Mouse (Mus musculus): ENCODE results near the gene H2afv. TPM values are rescaled to one million over a fixed set of nuclear protein-coding genes. Genes with fewer than 3 reads are reported as not detected.
"Not testable (repeated sequence)": the region's sequence is repeated elsewhere in the genome, so short reads cannot be mapped to it uniquely, and the experiment has no call there.

H2afv gene
- polyA plus RNA-seq, 1 experiment from 2014 or later, result 581 TPM

DNA sequence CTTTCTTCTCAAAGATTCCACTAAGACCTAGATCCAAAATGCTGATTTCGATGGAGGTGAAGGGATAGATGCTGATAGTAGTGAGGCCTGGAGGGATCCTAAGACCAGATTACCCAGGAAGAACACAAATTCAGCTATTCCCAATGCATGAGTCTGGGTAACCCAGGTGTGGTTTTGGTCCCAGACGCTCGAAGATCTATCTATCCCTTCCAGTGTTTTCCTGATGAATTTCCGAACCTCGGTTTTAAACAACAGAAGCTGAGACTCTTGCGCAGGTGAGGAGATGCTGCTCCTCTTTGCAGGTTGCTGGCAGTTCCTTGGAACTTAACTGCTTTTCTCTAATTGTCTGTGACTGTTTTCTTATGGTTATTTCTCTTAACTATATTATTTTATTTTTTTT is 30.1 kb upstream of the H2afv start:
- 17% methylated on average over 6 of the region's 6 CpGs for WGBS

DNA sequence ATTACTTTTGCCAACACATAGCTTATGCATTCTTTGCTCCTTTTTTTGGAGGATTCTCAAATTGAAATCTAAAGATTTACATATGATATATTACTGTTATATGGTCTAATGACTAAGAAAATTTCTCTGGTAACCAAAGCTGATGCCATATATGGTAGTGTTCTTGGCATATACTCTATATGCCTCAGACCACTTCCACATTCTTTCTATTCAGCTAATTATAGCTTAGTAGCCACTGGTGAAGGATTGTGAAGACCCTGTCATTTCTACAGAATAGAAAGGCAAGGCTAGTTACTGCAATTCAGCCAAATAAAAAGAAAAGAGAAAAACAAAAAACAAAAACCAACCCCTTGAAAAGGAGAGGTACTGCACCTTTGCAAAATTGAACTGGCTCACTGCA is 27.8 kb upstream of the H2afv start:
- H3K9me3 ChIP-seq (ENCODE audit: control insufficient read depth, low read length), result no peaks in the 10 kb centered on the region
- peak overlapping the region; percentile 92 for H3K27ac ChIP-seq (ENCODE audit: low read length)
- peak overlapping the region; percentile 53 for H3K4me3 ChIP-seq (ENCODE audit: low read length)
- peak; percentile 39; the same call in 1 of the 2 replicates for ATAC-seq (ENCODE audit: low read depth)
- peak overlapping the region; percentile 57 for H3K9ac ChIP-seq (ENCODE audit: low read length)
- peaks cover 37% of the 10 kb centered on the region for H3K4me1 ChIP-seq (replicated peaks; ENCODE audit: control insufficient read depth, insufficient read depth, low read length)
- peak overlapping the region; percentile 78 for H3K4me2 ChIP-seq (ENCODE audit: low read depth, low read length)
- no peaks in the 10 kb centered on the region for H3K27me3 ChIP-seq (ENCODE audit: control insufficient read depth, insufficient read depth, low read depth, low read length)
- H3K36me3 ChIP-seq (ENCODE audit: control insufficient read depth, insufficient read depth, low read length), result no peaks in the 10 kb centered on the region; the same call in 1 of the 2 replicates

More for the DNA sequence above, 30.1 kb upstream of the H2afv start:
- Histone ChIP-seq H3K36me3 (ENCODE audit: control insufficient read depth, insufficient read depth, low read length) (no peaks in the 10 kb centered on the region; the same call in 1 of the 2 replicates), H3K9me3 (ENCODE audit: control insufficient read depth, low read length) (no peaks in the 10 kb centered on the region), H3K4me3 (ENCODE audit: low read length) (peak overlapping the region; percentile 76), H3K9ac (ENCODE audit: low read length) (peak overlapping the region; percentile 93), H3K4me2 (ENCODE audit: low read depth, low read length) (peak overlapping the region; percentile 76), H3K27ac (ENCODE audit: low read length) (no peak overlapping the region; the same call in 1 of the 2 replicates), H3K27me3 (ENCODE audit: control insufficient read depth, insufficient read depth, low read depth, low read length) (no peaks in the 10 kb centered on the region), H3K4me1 (replicated peaks; ENCODE audit: control insufficient read depth, insufficient read depth, low read length) (peaks cover 30% of the 10 kb centered on the region)
- no peak for ATAC-seq (ENCODE audit: low read depth)

GRCm38 (mm10) chr11:6471493-6471892 is 27.2 kb upstream of the H2afv start:
- Histone ChIP-seq H3K4me2 (ENCODE audit: low read depth, low read length) (peak overlapping the region; percentile 78), H3K9ac (ENCODE audit: low read length) (peak overlapping the region; percentile 57), H3K4me1 (replicated peaks; ENCODE audit: control insufficient read depth, insufficient read depth, low read length) (peaks cover 37% of the 10 kb centered on the region), H3K27me3 (ENCODE audit: control insufficient read depth, insufficient read depth, low read depth, low read length) (no peaks in the 10 kb centered on the region), H3K9me3 (ENCODE audit: control insufficient read depth, low read length) (no peaks in the 10 kb centered on the region), H3K27ac (ENCODE audit: low read length) (peak overlapping the region; percentile 92), H3K36me3 (ENCODE audit: control insufficient read depth, insufficient read depth, low read length) (peaks cover under 1% of the 10 kb centered on the region), H3K4me3 (ENCODE audit: low read length) (peak overlapping the region; percentile 48)
- ATAC-seq (ENCODE audit: low read depth), result no peak
- WGBS, result 2% methylated on average over 1 of the region's 1 CpGs

- 43% methylated on average over 2 of the region's 2 CpGs for WGBS
- H3K4me2 ChIP-seq (ENCODE audit: low read depth, low read length), result peak overlapping the region; percentile 78
- H3K4me3 ChIP-seq (ENCODE audit: low read length), result peak overlapping the region; percentile 39
- H3K27ac ChIP-seq (ENCODE audit: low read length), result peak overlapping the region; percentile 49; the same call in 1 of the 2 replicates
- ATAC-seq (ENCODE audit: low read depth), result no peak
- H3K9ac ChIP-seq (ENCODE audit: low read length), result peak overlapping the region; percentile 55
- peaks cover 5% of the 10 kb centered on the region for H3K36me3 ChIP-seq (ENCODE audit: control insufficient read depth, insufficient read depth, low read length)
- no peaks in the 10 kb centered on the region for H3K27me3 ChIP-seq (ENCODE audit: control insufficient read depth, insufficient read depth, low read depth, low read length)
- no peaks in the 10 kb centered on the region for H3K9me3 ChIP-seq (ENCODE audit: control insufficient read depth, low read length)
- H3K4me1 ChIP-seq (replicated peaks; ENCODE audit: control insufficient read depth, insufficient read depth, low read length), result peaks cover 37% of the 10 kb centered on the region
Observed at GRCm38 (mm10) chr11:6471054-6471453, 26.8 kb upstream of the H2afv start.

GRCm38 (mm10) chr11:6468541-6468940 is 24.3 kb upstream of the H2afv start:
- Histone ChIP-seq H3K36me3 (ENCODE audit: control insufficient read depth, insufficient read depth, low read length) (peaks cover 9% of the 10 kb centered on the region), H3K27me3 (ENCODE audit: control insufficient read depth, insufficient read depth, low read depth, low read length) (no peaks in the 10 kb centered on the region), H3K9ac (ENCODE audit: low read length) (no peak overlapping the region), H3K9me3 (ENCODE audit: control insufficient read depth, low read length) (no peaks in the 10 kb centered on the region), H3K4me1 (replicated peaks; ENCODE audit: control insufficient read depth, insufficient read depth, low read length) (peaks cover 29% of the 10 kb centered on the region), H3K27ac (ENCODE audit: low read length) (no peak overlapping the region), H3K4me3 (ENCODE audit: low read length) (no peak overlapping the region), H3K4me2 (ENCODE audit: low read depth, low read length) (no peak overlapping the region)
- 47% methylated on average over 2 of the region's 2 CpGs for WGBS
- ATAC-seq (ENCODE audit: low read depth), result no peak

DNA sequence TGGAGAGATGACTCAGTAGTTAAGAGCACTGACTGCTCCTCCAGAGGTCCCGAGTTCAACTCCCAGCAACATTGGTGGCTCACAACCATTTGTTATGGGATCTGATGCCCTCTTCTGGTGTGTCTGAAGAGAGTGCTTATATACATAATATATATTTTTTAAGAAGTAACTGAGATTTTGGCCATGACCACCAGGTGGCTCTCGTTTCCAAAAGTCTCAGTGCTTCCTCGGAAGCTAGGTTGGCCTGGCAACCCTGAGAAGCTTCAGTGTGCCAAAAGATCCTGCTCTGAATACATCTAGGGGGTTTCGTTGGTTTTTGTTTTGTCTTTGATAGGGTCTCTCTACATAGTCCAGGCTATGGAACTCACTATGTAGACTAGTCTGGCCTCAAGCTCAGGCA is 20.9 kb upstream of the H2afv start:
- Histone ChIP-seq H3K9me3 (ENCODE audit: control insufficient read depth, low read length) (no peaks in the 10 kb centered on the region), H3K4me1 (replicated peaks; ENCODE audit: control insufficient read depth, insufficient read depth, low read length) (peaks cover 9% of the 10 kb centered on the region), H3K36me3 (ENCODE audit: control insufficient read depth, insufficient read depth, low read length) (peaks cover 9% of the 10 kb centered on the region), H3K9ac (ENCODE audit: low read length) (no peak overlapping the region), H3K27me3 (ENCODE audit: control insufficient read depth, insufficient read depth, low read depth, low read length) (no peaks in the 10 kb centered on the region), H3K4me2 (ENCODE audit: low read depth, low read length) (no peak overlapping the region), H3K4me3 (ENCODE audit: low read length) (no peak overlapping the region), H3K27ac (ENCODE audit: low read length) (no peak overlapping the region)
- ATAC-seq (ENCODE audit: low read depth), result peak; percentile 43
- 20% methylated on average over 4 of the region's 4 CpGs for WGBS

- Histone ChIP-seq H3K4me3 (ENCODE audit: low read length) (no peak overlapping the region), H3K27me3 (ENCODE audit: control insufficient read depth, insufficient read depth, low read depth, low read length) (no peaks in the 10 kb centered on the region), H3K36me3 (ENCODE audit: control insufficient read depth, insufficient read depth, low read length) (peaks cover 9% of the 10 kb centered on the region), H3K27ac (ENCODE audit: low read length) (no peak overlapping the region), H3K9me3 (ENCODE audit: control insufficient read depth, low read length) (no peaks in the 10 kb centered on the region), H3K4me1 (replicated peaks; ENCODE audit: control insufficient read depth, insufficient read depth, low read length) (peaks cover 3% of the 10 kb centered on the region), H3K4me2 (ENCODE audit: low read depth, low read length) (no peak overlapping the region), H3K9ac (ENCODE audit: low read length) (no peak overlapping the region)
- ATAC-seq (ENCODE audit: low read depth), result no peak
- WGBS, result 84% methylated on average over 6 of the region's 6 CpGs
Observed at GRCm38 (mm10) chr11:6463159-6463837, 19.1 kb upstream of the H2afv start.

GRCm38 (mm10) chr11:6456083-6456482 is 11.8 kb upstream of the H2afv start:
- no peak overlapping the region for H3K4me3 ChIP-seq (ENCODE audit: low read length)
- 72% methylated on average over 6 of the region's 6 CpGs for WGBS
- no peak overlapping the region for H3K27ac ChIP-seq (ENCODE audit: low read length)
- H3K27me3 ChIP-seq (ENCODE audit: control insufficient read depth, insufficient read depth, low read depth, low read length), result no peaks in the 10 kb centered on the region
- H3K4me1 ChIP-seq (replicated peaks; ENCODE audit: control insufficient read depth, insufficient read depth, low read length), result no peaks in the 10 kb centered on the region
- H3K9ac ChIP-seq (ENCODE audit: low read length), result no peak overlapping the region
- H3K9me3 ChIP-seq (ENCODE audit: control insufficient read depth, low read length), result no peaks in the 10 kb centered on the region
- no peak overlapping the region for H3K4me2 ChIP-seq (ENCODE audit: low read depth, low read length)
- ATAC-seq (ENCODE audit: low read depth), result no peak
- H3K36me3 ChIP-seq (ENCODE audit: control insufficient read depth, insufficient read depth, low read length), result no peaks in the 10 kb centered on the region

DNA sequence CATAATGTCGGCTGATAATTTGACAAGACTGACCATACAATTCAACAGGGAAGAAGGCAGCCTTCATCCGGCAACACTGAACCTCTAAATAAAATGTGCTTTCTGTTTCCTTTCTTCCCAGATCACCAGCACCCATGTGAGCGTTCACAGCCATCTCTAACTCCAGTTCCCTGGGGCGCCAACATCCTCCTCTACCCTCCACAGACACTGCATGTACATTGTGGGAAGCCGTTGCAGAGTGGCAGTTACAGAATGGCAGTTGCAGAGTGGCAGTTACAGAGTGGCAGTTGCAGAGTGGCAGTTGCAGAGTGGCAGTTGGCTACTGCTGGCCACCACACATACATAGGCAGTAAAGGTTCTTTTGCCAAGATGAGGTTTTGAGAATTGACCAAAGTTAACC is 3.9 kb upstream of the H2afv start:
- not testable (repeated sequence) for H3K4me2 ChIP-seq (ENCODE audit: low read depth, low read length); ATAC-seq (ENCODE audit: low read depth); H3K9ac ChIP-seq (ENCODE audit: low read length); H3K27ac ChIP-seq (ENCODE audit: low read length); H3K27me3 ChIP-seq (ENCODE audit: control insufficient read depth, insufficient read depth, low read depth, low read length); H3K9me3 ChIP-seq (ENCODE audit: control insufficient read depth, low read length); H3K4me1 ChIP-seq (replicated peaks; ENCODE audit: control insufficient read depth, insufficient read depth, low read length); H3K4me3 ChIP-seq (ENCODE audit: low read length); H3K36me3 ChIP-seq (ENCODE audit: control insufficient read depth, insufficient read depth, low read length)
- WGBS, result 91% methylated on average over 5 of the region's 5 CpGs
